Mouse (Mus musculus): Measurements from ENCODE around the gene Nme7.

DNA sequence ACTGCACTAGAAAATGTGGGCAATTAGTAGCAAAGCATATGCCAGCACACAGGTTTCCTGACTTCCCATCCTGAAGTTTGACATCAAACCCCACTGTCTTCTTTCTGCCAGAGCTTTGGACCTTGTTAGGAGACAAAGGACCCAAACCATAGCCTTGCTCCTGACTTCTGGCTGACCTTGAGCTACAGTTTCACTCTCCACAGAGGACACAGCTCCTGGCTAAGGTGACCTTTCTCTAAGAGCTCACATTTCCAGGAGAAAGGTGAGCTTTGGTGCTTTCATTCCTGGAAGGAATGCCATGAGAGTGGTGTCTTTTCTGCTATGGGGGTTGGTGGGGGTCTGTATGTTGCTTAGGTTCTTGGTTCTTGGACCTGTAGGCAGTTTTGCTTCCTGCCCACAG is 179.8 kb downstream of the Nme7 start:
- TF ChIP-seq CTCF (IDR thresholded peaks at IDR 0.05; ENCODE audit: extremely low read depth, insufficient read depth, low read length), result no peak
- TF ChIP-seq POLR2A (IDR thresholded peaks at IDR 0.05; ENCODE audit: extremely low read depth, insufficient read depth, low read length), result no peak
